ENCODE assay signal across 9 mouse cellular contexts in the genomic region with DNA sequence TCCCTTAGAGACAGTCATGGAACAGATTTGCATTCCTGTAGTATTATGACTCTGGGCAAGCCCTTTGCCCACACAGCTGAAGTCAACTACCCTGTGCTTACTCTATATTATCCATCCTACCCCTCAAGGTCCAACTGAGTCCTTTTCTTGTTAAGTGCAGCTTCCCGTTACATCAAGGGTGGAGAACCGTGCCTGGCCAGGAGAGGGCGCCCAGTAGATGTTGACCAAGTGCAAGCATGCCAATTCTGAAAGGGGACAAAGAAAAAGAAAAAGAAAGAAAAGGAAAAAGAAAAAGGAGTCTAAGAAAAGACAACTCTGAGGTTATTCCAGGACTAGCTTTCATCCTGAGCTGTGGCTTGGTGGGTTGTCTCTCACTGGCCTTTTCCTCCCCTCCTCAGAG.
DNase-seq lines count a peak whose midpoint lies in the region; ATAC-seq and TF ChIP-seq lines count a peak whose summit lies in the region.
"Had no signal": no experiment of that assay in that cellular context is flagged by ENCODE, and none has a peak within 500 bp of the region (broad histone marks: within the 10 kb centered on the region; RNA-seq: fewer than 3 reads in every experiment).

No protein-coding gene starts in this region.

- no peaks in the 10 kb centered on the region for H3K27me3 ChIP-seq in midbrain, embryonic 11.5 days (ENCODE audit: control insufficient read depth, insufficient read depth, low read length)
- H3K27me3 ChIP-seq in midbrain, embryonic 15.5 days (replicated peaks): no peaks in the 10 kb centered on the region
- H3K27me3 ChIP-seq in limb, embryonic 13.5 days: no peaks in the 10 kb centered on the region
- H3K27me3 ChIP-seq: neural tube, embryonic 12.5 days had no signal

- TF ChIP-seq POLR2A in bone marrow, adult 2 months (IDR thresholded peaks at IDR 0.05; ENCODE audit: borderline replicate concordance, control insufficient read depth, low read depth, low read length): no peak

- no peak overlapping the region for H3K27ac ChIP-seq in midbrain, embryonic 11.5 days (ENCODE audit: low read depth, low read length)
- H3K27ac ChIP-seq in midbrain, embryonic 15.5 days: no peak overlapping the region
- no peak overlapping the region for H3K27ac ChIP-seq in bone marrow, adult 2 months (ENCODE audit: control insufficient read depth, insufficient read depth, low read depth, low read length, poor library complexity)
- 0 out of 2 replicates have a peak overlapping the region, but pooled peaks have one; percentile 3 for H3K27ac ChIP-seq in limb, embryonic 13.5 days
- H3K27ac ChIP-seq: neural tube, embryonic 12.5 days had no signal

- no peak overlapping the region for H3K9ac ChIP-seq in midbrain, embryonic 11.5 days (ENCODE audit: low read length)
- H3K9ac ChIP-seq in midbrain, embryonic 15.5 days: no peak overlapping the region
- H3K9ac ChIP-seq in limb, embryonic 13.5 days: no peak overlapping the region
- H3K9ac ChIP-seq: neural tube, embryonic 12.5 days had no signal

- no peak overlapping the region for H3K4me2 ChIP-seq in midbrain, embryonic 11.5 days
- no peak overlapping the region for H3K4me2 ChIP-seq in midbrain, embryonic 15.5 days
- no peak overlapping the region for H3K4me2 ChIP-seq in limb, embryonic 13.5 days (replicated peaks)
- H3K4me2 ChIP-seq: neural tube, embryonic 12.5 days had no signal

- H3K9me3 ChIP-seq in midbrain, embryonic 11.5 days (ENCODE audit: control insufficient read depth, low read length): no peaks in the 10 kb centered on the region
- no peaks in the 10 kb centered on the region for H3K9me3 ChIP-seq in midbrain, embryonic 15.5 days
- H3K9me3 ChIP-seq in limb, embryonic 13.5 days: no peaks in the 10 kb centered on the region
- H3K9me3 ChIP-seq: neural tube, embryonic 12.5 days had no signal

- H3K36me3 ChIP-seq in midbrain, embryonic 11.5 days (ENCODE audit: control insufficient read depth, insufficient read depth, low read length): no peaks in the 10 kb centered on the region
- H3K36me3 ChIP-seq in midbrain, embryonic 15.5 days (replicated peaks): no peaks in the 10 kb centered on the region
- 0 out of 2 replicates have a peak, but pooled peaks cover 3% of the 10 kb centered on the region for H3K36me3 ChIP-seq in limb, embryonic 13.5 days
- H3K36me3 ChIP-seq: neural tube, embryonic 12.5 days had no signal

- peak; percentile 96 for DNase-seq in midbrain, embryonic 11.5 days (ENCODE audit: low spot score, missing footprints)
- DNase-seq in induced T-regulatory cell, adult 2 months (ENCODE audit: low read depth): peak; percentile 65
- peak; percentile 83 for DNase-seq in retina, embryonic 14.5 days (ENCODE audit: low spot score)
- peak; percentile 43 for DNase-seq in urinary bladder, adult 2 months (ENCODE audit: low spot score)

- peaks cover 5% of the 10 kb centered on the region for H3K4me1 ChIP-seq in midbrain, embryonic 11.5 days (ENCODE audit: control insufficient read depth, insufficient read depth, low read length)
- H3K4me1 ChIP-seq in midbrain, embryonic 15.5 days: peaks cover 35% of the 10 kb centered on the region
- H3K4me1 ChIP-seq in bone marrow, adult 2 months (ENCODE audit: control insufficient read depth, insufficient read depth, low read length): peaks cover 4% of the 10 kb centered on the region
- peaks cover 29% of the 10 kb centered on the region for H3K4me1 ChIP-seq in limb, embryonic 13.5 days

- H3K4me3 ChIP-seq in midbrain, embryonic 11.5 days (ENCODE audit: low read depth, low read length): no peak overlapping the region
- no peak overlapping the region for H3K4me3 ChIP-seq in midbrain, embryonic 15.5 days
- no peak overlapping the region for H3K4me3 ChIP-seq in bone marrow, adult 2 months (replicated peaks; ENCODE audit: control insufficient read depth, low read depth, low read length)
- no peak overlapping the region for H3K4me3 ChIP-seq in limb, embryonic 13.5 days
- H3K4me3 ChIP-seq: neural tube, embryonic 12.5 days had no signal

- peak; percentile 86 for TF ChIP-seq CTCF in bone marrow, adult 2 months (IDR thresholded peaks at IDR 0.05; ENCODE audit: control insufficient read depth, insufficient read depth, low read length)

- WGBS in midbrain, embryonic 11.5 days: 18% methylated on average over 3 of the region's 3 CpGs
- WGBS in midbrain, embryonic 15.5 days: 24% methylated on average over 3 of the region's 3 CpGs
- WGBS in bone marrow, adult 2 months: 6% methylated on average over 3 of the region's 3 CpGs
- WGBS in limb, embryonic 13.5 days: 32% methylated on average over 3 of the region's 3 CpGs

- peak; percentile 19; the same call in 1 of the 2 replicates for ATAC-seq in midbrain, embryonic 11.5 days (ENCODE audit: low FRiP score)
- ATAC-seq in midbrain, embryonic 15.5 days (replicated peaks): no peak
- peak; percentile 79 for ATAC-seq in erythroblast, adult 5-6 weeks (replicated peaks; ENCODE audit: low FRiP score, poor library complexity, severe bottlenecking)
- no peak for ATAC-seq in limb, embryonic 13.5 days (ENCODE audit: low FRiP score, low read depth)

Comparison
In these comparisons a context has a peak if more than half of its experiments do, and no peak if none do; other contexts are left out.
1. ATAC-seq: peak in midbrain, embryonic 11.5 days (single experiment) and erythroblast, adult 5-6 weeks (single experiment); none in midbrain, embryonic 15.5 days (single experiment) and limb, embryonic 13.5 days (single experiment).
2. DNase-seq: peak in every context shown above with its lines; median percentile 96 in midbrain, embryonic 11.5 days; 83 in retina, embryonic 14.5 days; 65 in induced T-regulatory cell, adult 2 months; 43 in urinary bladder, adult 2 months.